ENCODE assay signal across 9 mouse cellular contexts in the genomic region with DNA sequence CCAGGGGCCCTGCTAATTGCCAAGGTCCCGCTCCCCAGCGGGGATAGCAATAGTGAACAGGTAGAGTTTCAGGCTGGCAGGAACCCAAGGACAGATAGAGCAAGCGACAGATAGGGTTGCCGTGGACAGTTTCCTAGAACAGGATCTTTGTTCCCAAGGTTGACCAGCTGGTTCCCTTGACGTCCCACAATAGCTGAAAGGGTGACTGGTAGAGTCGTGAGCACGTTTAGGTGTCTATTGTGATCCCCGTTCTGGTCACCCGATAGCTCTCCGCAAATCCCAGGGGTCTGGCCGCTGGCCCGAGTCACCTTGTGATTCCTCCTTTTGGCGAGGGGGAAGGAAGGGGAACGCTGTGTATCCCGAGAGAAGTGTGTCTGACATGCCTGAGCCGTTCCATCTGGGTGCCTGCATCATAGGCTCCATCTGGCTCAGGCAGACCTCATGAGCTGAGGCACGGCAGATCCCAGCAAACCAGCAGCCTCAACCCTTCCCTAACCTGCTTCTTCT. TPM values are rescaled to one million over a fixed set of nuclear protein-coding genes. Genes with fewer than 3 reads are reported as not detected.
DNase-seq lines count a peak whose midpoint lies in the region; ATAC-seq and TF ChIP-seq lines count a peak whose summit lies in the region.
"Had no signal": no experiment of that assay in that cellular context is flagged by ENCODE, and none has a peak within 500 bp of the region (broad histone marks: within the 10 kb centered on the region; RNA-seq: fewer than 3 reads in every experiment).

No protein-coding gene starts in this region.

- H3K27me3 ChIP-seq in hindbrain, embryonic 10.5 days (ENCODE audit: insufficient read depth, poor library complexity, severe bottlenecking): no peaks in the 10 kb centered on the region
- H3K27me3 ChIP-seq in hindbrain, embryonic 12.5 days: no peaks in the 10 kb centered on the region
- H3K27me3 ChIP-seq in heart, adult 2 months (ENCODE audit: control insufficient read depth, insufficient read depth, low read length): no peaks in the 10 kb centered on the region

- peaks cover 4% of the 10 kb centered on the region for H3K9me3 ChIP-seq in hindbrain, embryonic 10.5 days
- H3K9me3 ChIP-seq in hindbrain, embryonic 12.5 days (replicated peaks): no peaks in the 10 kb centered on the region

- TF ChIP-seq EP300 in heart, adult 2 months (IDR thresholded peaks at IDR 0.05; ENCODE audit: insufficient read depth, low read depth, low read length): peak; percentile 100

- no peak for TF ChIP-seq CTCF in brain, embryonic 14.5 days (IDR thresholded peaks at IDR 0.05; ENCODE audit: borderline replicate concordance, extremely low read depth, insufficient read depth, insufficient read length)
- TF ChIP-seq CTCF in heart, adult 2 months (IDR thresholded peaks at IDR 0.05): no peak

- H3K27ac ChIP-seq in hindbrain, embryonic 10.5 days: peak overlapping the region; percentile 29; the same call in 1 of the 2 replicates
- no peak overlapping the region for H3K27ac ChIP-seq in hindbrain, embryonic 12.5 days
- H3K27ac ChIP-seq in heart, adult 2 months: peak overlapping the region; percentile 93

- DNase-seq in hindbrain, embryonic 10.5 days (ENCODE audit: low spot score): no peak
- DNase-seq in brain, embryonic 14.5 days (ENCODE audit: low read depth): peak; percentile 47
- peak; percentile 79 to 85 for DNase-seq in heart, adult 2 months
- DNase-seq in kidney, postnatal 4 days: peak; percentile 70 to 73
- DNase-seq in gastrocnemius, adult 18-20 months (ENCODE audit: low spot score): no peak
- DNase-seq in spleen, postnatal 14 days (ENCODE audit: low spot score in 2 of 2): no peak
- no peak for DNase-seq in embryo, embryonic 10 days (ENCODE audit: low spot score)

- H3K79me2 ChIP-seq in heart, adult 2 months (replicated peaks; ENCODE audit: control insufficient read depth, insufficient read depth, low read length): no peaks in the 10 kb centered on the region

- no peak for ATAC-seq in hindbrain, embryonic 12.5 days (ENCODE audit: low FRiP score)

- 72% methylated on average over 17 of the region's 17 CpGs for WGBS in hindbrain, embryonic 10.5 days
- WGBS in hindbrain, embryonic 12.5 days: 67% methylated on average over 17 of the region's 17 CpGs
- WGBS in heart, adult 2 months: 41% methylated on average over 17 of the region's 17 CpGs

- H3K9ac ChIP-seq in hindbrain, embryonic 12.5 days: no peak overlapping the region
- peak overlapping the region; percentile 41; the same call in 1 of the 2 replicates for H3K9ac ChIP-seq in heart, adult 2 months (ENCODE audit: low read depth, low read length)

- intact Hi-C loops in heart, adult 2 months (cut with DNase I): loop anchor here (2.0 kb wide), 1 partner anchor 14 kb away; no protein-coding TSS in a partner anchor

- H3K4me1 ChIP-seq in hindbrain, embryonic 10.5 days (replicated peaks): peaks cover 31% of the 10 kb centered on the region
- H3K4me1 ChIP-seq in hindbrain, embryonic 12.5 days: peaks cover 19% of the 10 kb centered on the region
- H3K4me1 ChIP-seq in heart, adult 2 months (ENCODE audit: control insufficient read depth, insufficient read depth, low read length): peaks cover 13% of the 10 kb centered on the region

- TF ChIP-seq POLR2A in brain, embryonic 14.5 days (IDR thresholded peaks at IDR 0.05; ENCODE audit: borderline replicate concordance, extremely low read depth, insufficient read depth, insufficient read length, poor library complexity, severe bottlenecking): no peak
- TF ChIP-seq POLR2A in heart, adult 2 months (IDR thresholded peaks at IDR 0.05; ENCODE audit: insufficient read depth, low read depth, low read length): peak; percentile 59

- H3K36me3 ChIP-seq in hindbrain, embryonic 10.5 days: no peaks in the 10 kb centered on the region
- H3K36me3 ChIP-seq in hindbrain, embryonic 12.5 days: no peaks in the 10 kb centered on the region
- no peaks in the 10 kb centered on the region for H3K36me3 ChIP-seq in heart, adult 2 months (ENCODE audit: control insufficient read depth, insufficient read depth, low read length)
- H3K36me3 ChIP-seq: G1E had no signal

- no peak overlapping the region for H3K4me3 ChIP-seq in hindbrain, embryonic 10.5 days
- no peak overlapping the region for H3K4me3 ChIP-seq in hindbrain, embryonic 12.5 days
- H3K4me3 ChIP-seq in heart, adult 2 months: no peak overlapping the region

- H3K4me2 ChIP-seq in hindbrain, embryonic 12.5 days (replicated peaks): no peak overlapping the region

RNA-seq across cellular contexts. Expression of gene Atp2a2, which starts 8.7 kb away (rescaled TPM):
- polyA plus RNA-seq in hindbrain, embryonic 10.5 days (2016; fragmentation: Nextera tagmentation; extraction: Ambion mirVana): 38.8 and 41.9 TPM in 2 replicates
- polyA plus RNA-seq in hindbrain, embryonic 12.5 days (2016; fragmentation: Nextera tagmentation; extraction: Ambion mirVana): 69.6 and 70.9 TPM in 2 replicates
- polyA plus RNA-seq in brain, embryonic 14.5 days (2012; rRNA removed): 102 and 136 TPM in 2 replicates
- over 10,000 TPM; 11,796 to 13,259 TPM for total RNA-seq in heart, adult 2 months (2021)
- 3,546 and 6,285 TPM in 2 replicates for polyA plus RNA-seq in heart, adult 2 months (2012; rRNA removed)
- 100 to 1,000 TPM; 447 to 563 TPM for total RNA-seq in gastrocnemius, adult 18-20 months (2021)

Comparison
In these comparisons a context has a peak if more than half of its experiments do, and no peak if none do; other contexts are left out.
1. DNase-seq: peak in brain, embryonic 14.5 days (single experiment), heart, adult 2 months (2 of 2) and kidney, postnatal 4 days (2 of 2); none in hindbrain, embryonic 10.5 days (single experiment), gastrocnemius, adult 18-20 months (single experiment), spleen, postnatal 14 days (0 of 2) and embryo, embryonic 10 days (single experiment).
2. RNA of gene Atp2a2, which starts 8.7 kb away (polyA plus RNA-seq): 3,546 to 6,285 TPM in heart, adult 2 months; 102 to 136 TPM in brain, embryonic 14.5 days, 69.6 to 70.9 TPM in hindbrain, embryonic 12.5 days and 38.8 to 41.9 TPM in hindbrain, embryonic 10.5 days; every median in the first group is over 10 times any median in the second.